Mouse (Mus musculus) C2C12 (cell line): Measurements from ENCODE around the gene R3hcc1l.

ENCODE experiments used
- CTCF ChIP-seq: IDR thresholded peaks from one replicate; pipeline ENCODE4 v1.5.1; 2011; ENCODE audit not compliant: control insufficient read depth, insufficient read depth, insufficient read length
- MAX ChIP-seq: IDR thresholded peaks from one replicate; pipeline ENCODE4 v1.6.1; 2011; ENCODE audit warnings: mild to moderate bottlenecking, control low read depth
- MYOD1 ChIP-seq: IDR thresholded peaks from one replicate; pipeline ENCODE4 v1.6.1; 2011; ENCODE audit warnings: low read depth; ENCODE audit not compliant: control insufficient read depth, insufficient read length
- USF1 ChIP-seq: IDR thresholded peaks from one replicate; pipeline ENCODE4 v1.6.1; 2011; ENCODE audit warnings: low read depth, mild to moderate bottlenecking, control low read depth, moderate library complexity

DNA sequence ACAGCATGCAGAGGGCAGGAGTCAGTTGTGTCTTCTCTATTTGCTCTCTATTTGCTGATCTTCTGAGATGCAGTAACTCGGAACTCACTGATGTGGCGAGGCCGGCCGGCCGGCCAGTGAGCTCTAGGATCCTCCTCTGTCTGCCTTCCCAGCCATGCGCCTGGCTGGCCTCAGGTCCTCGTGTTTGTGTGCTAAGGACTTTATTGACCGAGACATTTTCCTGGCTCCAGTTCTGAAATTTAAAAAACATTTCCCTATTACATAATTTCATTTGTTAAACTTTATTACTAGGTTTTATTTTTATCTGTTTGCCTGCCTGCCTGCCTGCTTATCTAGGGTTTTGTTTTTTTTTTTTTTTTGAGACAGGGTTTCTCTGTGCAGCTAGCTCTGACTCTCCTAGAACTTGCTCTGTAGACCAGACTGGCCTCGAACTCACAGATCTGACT lies 11.5 kb downstream of the R3hcc1l start:
- TF ChIP-seq CTCF, result no peak
- no peak for TF ChIP-seq MAX
- no peak for TF ChIP-seq USF1
- TF ChIP-seq MYOD1, result no peak
